Mouse (Mus musculus) kidney, postnatal 10 days (tissue): ENCODE data around the gene Nr2e3.
A peak's percentile ranks its signal among the peaks of the same experiment; 100 is the strongest.
"Not testable (repeated sequence)": the region's sequence is repeated elsewhere in the genome, so short reads cannot be mapped to it uniquely, and the experiment has no call there.

Experiments
- DNase-seq: peaks from one replicate; pipeline ENCODE4 v3.0.0; 2021; ENCODE audit warnings: mixed read lengths

Nr2e3 gene

DNA sequence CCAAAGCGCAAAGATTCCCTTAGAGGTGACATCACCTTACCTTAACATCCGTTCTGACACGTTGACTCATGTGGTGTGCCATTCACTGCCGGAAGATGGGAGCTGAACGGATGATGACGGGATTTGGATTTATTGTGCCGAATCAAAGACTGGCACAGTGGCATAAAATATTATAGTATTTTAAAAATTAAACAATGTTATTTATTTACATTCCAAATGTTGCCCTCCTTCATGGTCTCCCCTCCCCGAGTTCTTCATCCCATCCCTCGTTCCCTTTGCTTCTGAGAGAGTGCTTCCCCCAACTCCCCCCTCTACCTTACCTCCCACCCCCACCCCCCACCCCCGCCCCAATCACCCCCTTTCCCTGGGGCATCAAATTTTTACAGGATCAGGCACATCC lies at the start of gene Nr2e3:
Nr2e3 (minus strand) TSS at position 101 of the 400 bp plus-strand sequence.
- DNase-seq: no peak

DNA sequence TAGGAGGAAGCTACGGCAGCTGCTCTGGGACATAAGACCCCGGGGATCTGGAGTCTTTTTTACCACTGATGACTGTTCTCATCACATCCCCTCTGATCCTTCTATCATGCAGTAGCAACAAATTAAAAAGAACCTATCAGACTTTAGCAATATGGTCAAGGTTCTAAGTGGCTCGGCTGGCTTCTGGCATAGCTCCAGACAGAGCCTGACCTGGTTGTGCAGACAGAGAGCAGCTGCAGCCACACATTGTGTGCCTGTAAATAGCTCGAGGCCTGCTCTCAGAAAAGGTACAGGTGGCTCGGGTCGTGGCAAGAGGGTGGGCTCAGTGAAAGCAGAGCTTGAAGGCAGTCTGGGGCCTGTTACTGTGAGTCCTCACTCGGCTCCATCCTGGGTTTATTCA lies 48.5 kb upstream of the Nr2e3 start:
- peak; percentile 37 for DNase-seq

DNA sequence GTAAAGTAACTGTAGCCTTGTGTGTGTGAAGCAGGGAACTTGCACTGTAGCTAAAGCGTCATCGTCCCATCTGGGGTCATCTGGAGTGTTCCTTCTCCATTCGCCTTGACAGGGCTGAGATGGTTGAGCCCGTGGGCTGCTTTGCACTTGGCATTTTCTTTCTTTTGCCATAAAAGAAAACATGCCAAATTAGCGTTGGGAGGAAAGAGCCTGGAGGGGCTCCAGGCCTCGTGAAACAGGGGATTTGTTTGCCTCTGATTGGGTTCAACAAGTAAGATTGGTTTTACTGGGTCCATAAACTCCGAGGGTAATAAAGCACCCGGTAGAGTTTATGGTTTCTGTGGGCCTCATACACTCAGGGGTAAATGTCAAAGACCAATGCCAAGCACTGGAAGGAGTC lies 41.9 kb upstream of the Nr2e3 start:
- no peak for DNase-seq

DNA sequence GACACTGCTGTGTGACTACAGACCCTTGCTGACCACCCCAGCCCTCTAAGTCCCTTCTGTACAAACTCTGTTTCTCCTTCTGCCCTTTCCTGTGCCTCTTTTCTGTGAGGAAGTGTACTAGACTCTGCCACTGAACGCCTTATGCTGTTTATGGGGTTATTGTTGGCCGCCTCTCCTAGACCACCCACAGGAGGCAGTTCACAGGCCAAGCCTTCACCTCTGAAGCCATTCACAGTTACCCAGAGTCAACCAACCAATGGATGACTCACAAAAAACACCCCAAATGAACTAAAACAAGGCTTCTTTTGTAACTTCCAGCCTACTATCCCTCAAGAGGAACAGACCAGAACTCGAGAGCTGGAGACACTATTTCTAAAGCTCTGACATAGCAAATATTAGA lies 41.0 kb upstream of the Nr2e3 start:
- no peak for DNase-seq

DNA sequence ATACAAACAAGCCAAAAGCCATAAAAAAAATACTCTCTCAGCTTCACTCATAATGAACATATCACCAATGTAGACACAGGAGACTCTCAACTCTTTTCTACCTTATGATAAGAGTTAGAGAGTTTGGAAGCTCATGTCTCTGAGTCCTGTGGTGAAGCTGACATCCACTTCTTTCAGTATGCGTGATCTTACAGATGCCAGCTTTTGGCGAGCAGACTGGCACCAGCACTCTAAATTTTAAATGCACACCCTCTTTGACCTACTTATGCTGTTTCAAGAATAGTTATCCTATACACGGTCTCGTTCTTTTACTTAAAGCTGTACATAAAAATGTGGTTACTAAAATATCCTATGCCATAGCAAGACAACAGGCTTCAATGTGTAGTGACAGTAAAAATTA lies 37.3 kb upstream of the Nr2e3 start:
- no peak for DNase-seq

DNA sequence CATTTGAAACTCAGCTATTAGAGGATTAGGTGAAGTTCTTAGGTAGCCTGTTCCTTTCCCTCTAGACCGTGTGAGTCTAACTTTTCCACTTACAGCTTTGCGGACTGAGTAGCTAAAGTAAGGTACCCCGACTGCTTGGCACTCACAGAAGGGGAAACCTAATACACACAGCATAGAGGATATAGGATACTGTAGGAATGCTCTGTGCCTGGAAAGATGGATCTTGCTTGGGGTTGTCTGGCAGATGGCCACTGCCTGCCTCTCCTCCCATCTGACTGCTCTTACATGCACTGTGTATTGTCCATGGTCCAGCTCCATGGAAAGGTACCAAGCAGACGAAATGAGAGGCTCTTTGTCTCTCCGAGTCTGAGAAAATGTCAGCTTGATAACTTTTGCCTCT lies 30.9 kb upstream of the Nr2e3 start:
- DNase-seq: no peak

DNA sequence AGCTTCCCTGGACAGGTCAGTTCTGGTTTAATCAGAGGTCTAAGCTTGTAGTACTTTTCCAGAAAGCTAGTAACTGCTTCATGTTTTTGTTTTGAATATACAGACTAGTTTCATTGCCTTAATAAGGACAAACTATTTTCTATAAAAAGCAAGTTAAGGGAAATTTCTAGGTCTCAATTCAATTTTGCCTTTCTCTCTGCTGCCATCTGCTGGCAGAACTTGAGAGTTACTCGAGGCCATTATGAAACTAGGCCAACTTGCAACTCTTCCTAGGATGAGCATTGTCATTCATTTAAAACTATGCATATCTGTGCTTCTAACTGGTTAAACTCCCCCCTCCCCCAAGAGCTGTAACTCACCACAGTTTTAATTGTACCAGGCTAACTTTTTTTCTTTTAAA lies 29.4 kb upstream of the Nr2e3 start:
- DNase-seq: peak; percentile 81

DNA sequence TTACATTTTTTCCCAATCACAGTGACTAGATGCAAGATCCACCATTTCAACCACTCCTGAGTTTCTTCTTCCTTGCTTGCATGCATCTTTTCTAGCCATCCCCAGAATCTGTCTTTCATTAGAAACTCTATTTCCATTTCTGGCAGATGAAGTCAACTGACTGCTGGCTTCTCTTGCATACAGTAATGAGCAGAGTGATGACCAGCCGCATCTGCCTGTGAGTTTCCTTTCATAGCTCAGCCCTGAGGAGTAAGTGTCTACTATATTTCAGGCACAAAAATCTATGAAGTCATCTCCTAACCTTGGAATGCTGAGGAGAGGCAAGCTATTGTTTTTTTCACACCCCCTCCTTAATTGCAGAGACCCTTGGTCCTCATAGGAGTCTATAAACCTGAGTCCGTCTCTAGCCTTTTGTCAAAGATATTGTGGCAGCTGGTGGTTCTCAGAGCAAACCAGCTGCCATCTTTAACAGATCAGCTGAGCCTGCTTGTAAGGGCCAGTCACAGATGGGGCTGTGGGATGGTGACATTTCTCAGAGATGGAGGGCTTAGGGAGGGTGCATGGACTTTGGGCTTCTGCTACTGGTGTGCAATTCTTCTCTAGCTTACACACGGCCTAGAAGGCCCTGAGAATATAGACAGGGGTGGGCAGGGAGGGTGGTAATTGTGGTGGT lies 25.6 kb upstream of the Nr2e3 start:
- no peak for DNase-seq

DNA sequence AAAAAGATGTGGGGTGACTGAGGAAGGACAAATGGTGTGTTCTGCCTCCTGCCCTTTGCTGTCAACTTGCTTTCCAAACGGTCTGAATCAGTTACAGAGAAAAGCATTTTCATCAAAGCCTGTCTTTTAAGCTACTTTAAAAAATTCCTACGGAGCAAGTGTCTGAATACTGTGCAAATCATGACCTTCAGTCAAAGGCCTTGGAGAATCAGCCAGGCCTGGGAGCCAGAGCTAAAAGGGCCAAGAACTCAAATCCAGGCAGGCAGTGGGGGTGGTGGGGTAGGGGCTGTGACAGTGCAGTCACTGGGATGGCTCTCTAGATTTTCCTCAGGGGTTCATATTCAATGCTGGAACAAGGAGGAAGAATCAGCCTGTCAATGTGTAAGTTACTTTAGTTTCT lies 20.7 kb upstream of the Nr2e3 start:
- DNase-seq: no peak

DNA sequence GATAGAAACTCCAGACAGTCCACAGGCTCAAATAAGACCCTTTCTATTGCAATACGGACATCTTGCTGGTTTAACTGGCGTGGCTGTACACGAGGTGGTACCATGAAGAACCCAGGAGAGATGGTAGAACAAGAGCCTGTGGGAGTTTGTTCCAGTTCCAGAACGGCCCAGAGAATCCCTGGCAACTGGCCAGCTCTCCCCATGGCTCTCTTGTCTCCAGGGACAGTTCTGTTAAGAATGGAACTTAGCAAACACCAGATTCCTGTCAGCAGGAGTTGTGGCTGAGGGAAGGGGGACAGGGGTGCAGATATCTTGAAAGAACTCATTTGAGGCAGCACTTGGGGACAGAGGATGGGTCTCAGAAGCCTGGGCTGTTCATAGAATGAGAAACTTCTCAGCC lies 10.8 kb upstream of the Nr2e3 start:
- DNase-seq: peak; percentile 50

DNA sequence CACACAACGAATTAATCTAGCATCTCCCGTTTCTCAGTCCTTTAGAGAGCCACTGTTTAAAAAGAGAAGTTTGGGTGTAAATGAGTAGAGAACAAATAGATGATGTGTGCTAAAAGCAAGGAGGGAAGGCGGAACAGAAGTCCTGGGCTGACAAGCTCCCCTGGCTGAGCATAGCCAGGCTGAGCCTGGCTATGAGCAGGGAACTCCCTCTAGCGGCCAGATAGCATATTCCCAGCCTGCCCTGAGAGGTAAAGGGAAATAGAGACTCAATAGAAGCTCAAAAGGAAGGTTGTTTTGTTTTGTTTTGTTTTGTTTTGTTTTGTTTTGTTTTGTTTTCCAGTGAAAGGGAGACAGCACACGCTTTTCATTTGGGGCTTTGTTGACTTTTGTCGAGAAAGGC lies 8.9 kb upstream of the Nr2e3 start:
- DNase-seq: peak; percentile 80

DNA sequence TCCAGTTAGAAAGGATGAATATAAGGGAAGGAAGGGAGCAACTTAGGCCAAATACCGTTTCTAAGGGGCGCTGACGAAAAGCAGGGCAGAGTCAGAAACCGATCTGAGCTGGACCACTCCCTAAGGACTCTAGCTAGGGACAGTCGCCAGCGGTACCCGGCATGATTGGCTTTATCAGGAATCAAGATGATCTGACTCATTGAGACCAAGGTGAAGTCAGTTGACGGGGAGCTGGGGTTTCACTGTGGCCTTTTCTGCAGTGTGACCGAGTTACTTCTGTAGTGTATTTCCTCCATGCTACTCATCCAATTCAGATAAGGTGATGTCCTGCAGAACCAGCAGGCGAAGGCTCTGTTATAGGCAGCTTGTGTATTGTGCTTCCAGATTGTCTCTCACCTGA lies 4.6 kb upstream of the Nr2e3 start:
- DNase-seq: no peak

DNA sequence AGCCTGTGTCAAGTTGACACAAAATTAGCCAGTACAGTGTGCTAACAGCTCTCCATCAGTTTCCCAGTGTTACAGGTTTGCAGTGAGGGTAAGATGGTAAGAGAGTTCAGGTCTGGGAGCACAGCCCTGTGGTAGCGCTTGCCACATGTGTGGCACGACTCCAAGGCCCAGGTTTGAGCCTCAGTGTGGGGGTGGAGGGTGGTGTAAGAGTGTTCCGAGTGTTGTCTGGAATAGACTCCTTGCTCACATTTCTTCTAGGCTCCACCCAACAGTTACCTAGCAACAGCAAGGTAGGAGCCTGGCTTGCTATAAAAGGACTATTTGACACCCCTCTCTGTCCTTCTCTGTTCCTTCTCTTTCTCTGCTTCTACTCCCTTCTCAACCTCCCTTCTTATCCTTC lies 3.9 kb upstream of the Nr2e3 start:
- no peak for DNase-seq

DNA sequence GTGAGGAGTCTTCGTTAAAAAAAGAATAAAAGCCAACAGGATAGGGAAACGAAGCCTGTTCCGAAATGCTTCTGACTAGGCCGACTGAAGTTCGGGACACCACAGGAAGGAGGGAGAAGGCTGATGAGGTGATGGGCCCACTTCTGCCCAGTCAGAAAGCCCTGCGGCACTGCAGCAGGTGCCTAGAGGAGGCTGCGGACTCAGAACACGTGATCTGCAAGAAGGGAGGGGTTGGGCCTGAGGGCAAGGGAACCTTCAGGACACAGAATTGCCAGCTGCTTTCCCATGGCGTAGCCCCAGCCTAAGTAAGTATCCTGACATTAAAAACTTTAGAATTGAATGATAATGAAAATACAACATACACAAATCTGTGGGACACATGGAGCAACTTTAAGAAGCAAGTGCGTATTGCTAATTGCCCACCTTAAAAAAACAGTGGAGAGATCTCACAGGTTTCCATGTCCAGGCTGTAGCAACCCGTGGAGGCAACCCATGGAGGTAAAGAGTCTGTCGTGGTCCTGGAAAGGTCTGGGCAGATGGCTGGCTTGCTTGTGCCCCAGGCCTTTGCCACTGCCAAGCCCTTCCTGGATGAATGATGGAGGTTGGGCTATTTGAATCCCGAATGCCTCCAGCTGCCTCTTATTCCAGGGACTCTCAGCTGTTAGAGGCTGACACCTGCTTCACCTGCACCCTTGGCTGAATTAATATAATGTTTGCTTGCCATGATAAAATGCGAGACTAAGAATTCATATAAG lies 919 bp upstream of the Nr2e3 start:
- no peak for DNase-seq

DNA sequence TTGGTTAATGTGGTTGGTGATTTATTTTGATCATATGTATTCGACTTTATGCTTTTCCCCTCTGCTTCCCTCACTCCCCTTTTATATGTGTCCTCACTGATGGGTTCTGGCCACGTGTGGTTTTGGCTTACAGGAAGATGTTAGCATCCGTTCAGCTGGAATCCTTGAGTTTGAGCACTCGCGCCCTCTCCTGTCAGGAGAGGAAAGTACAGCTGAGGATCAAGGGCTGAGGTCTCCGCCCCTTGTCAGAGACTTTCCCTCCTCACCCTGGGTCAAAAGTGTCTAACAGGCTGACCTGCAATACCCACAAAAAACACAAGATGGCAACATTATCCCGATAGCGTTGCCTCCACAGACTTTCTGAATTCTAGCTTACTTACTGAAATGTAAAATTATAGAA lies 1.2 kb downstream of the Nr2e3 start:
- peak; percentile 89 for DNase-seq

DNA sequence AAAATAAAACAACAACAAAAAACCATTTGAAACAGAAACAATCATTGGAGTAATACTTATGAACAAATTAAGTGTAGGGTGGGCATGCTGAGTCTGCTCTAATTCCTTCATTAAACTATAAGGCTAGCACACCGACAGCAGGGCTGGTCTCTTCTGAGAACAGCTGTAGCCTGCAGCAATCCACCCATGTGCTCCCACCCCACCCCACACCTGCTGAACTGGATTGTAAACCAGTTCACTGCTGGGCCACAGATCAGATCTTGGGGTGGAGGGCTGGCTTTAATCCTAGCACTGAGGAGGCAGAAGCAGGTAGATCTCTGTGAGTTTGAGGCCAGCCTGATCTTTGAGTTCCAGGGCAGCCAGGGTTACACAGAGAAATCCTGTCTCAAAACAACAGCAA lies 2.3 kb downstream of the Nr2e3 start:
- DNase-seq: not testable (repeated sequence)

DNA sequence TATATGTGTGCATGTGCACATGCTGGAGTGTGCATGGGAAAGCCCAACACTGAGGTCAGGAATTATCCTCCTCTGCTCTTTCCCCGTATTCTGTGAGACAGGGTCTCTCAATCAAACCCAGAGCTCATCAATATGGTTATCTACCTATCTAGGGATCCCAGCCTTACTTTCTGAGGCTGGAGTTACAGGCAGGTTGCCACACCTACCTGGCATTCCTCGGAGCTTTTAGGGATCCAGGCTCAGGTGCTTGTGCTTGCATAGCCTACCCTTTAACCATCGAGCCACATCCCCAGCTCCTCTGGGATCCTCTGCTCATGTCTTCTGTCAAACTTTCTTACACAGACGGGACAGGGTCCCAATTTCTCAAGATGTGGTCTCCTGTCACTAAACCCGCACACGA lies 4.0 kb downstream of the Nr2e3 start:
- no peak for DNase-seq

DNA sequence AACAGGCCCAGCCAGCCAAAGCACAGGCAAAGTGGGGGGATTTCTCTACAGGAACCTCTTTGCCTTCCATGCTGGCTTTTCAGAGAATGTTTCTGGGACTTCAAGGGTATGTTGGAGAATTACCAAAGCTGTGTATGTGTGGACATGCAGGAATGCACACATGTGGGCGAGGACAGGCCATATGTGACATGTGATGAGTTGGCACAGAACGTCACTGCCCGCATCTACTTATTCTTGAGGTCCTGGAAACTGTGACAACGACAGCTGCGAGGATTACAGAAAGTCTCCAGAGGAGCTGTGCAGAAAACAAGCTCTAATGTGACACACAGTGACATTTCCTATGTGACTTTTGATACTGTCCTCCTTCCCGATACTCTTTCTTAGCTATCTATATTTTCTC lies 4.8 kb downstream of the Nr2e3 start:
- no peak for DNase-seq

DNA sequence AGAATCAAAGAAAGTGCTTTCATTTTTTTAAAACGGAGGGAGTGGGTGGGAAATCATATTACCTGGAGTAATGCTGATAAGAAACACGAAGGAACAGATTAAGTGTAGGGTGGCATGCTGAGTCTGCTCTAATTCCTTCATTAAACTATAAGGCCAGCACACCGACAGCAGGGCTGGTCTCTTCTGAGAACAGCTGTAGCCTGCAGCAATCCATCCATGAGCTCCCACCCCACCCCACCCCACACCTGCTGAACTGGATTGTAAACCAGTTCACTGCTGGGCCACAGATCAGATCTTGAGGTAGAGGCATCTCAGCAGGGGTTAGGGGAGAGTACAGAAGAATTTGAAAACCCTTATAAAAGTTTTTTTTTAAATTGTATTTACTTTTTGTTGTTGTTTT lies 5.3 kb downstream of the Nr2e3 start:
- DNase-seq: no peak

DNA sequence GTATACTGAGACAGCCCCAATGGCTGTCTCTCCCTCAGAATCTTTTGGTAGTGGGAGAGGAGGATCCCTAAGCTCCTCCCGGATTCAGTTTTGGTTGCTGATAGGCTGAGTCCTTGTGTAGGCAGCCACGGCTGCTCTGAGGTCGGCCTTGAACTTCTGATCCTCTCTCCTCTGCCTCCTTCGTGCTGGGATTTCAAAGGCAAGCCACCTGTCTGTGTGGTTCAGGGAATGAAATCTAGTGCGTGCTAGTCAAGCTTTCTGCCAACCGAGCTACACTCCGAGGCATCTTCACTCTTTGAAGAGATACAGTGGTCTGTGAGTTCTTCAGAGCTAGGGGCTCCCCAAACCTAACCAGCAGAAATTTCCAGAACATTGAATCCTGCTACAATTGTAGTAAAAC lies 6.9 kb downstream of the Nr2e3 start:
- DNase-seq: no peak

DNA sequence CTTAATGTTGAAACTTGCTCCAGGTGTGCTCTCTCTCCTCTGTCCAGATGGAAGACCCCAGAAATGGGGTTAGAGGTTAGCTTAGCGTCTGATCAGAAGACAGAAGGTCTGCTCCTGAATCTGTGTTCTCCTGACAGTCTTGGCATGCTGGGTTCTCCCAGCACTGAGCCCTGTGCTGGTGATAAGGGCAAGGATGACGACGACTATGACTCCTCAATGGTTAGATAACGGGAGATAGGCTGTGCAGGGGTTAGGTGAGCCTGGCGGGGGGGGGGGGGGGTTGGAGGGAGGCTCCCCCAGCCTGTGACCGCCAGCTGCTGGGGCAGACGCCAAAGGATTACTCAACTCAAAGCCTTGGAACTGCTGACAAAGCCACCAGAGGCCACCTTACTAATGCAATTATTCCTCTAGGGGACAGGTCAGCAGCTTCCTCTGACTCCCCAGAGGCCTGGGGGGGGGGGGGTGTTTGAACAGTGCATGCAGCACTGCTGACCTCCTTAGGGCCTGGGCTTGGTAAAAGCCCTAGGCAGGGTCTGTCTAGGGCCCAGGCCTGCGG lies 7.9 kb downstream of the Nr2e3 start:
- DNase-seq: no peak

DNA sequence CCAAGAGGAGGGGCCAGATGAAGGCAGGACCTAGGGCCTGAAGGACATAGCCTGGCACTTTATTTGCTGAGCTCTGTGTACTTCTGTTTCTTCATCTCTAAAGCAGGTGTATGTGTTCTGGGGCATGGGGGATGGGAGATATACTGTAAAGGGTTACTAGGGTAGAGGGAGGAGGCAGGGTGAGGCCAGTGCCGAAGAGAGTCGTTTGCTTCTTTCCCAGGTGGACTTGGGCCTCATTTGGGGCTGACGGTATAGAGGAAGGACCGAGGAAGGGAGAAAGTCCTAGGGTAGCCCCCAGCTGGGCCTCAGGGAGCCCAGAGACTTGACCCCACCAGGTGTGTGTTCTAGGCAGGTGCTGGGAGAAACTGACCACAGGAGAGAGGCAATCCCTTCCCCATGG lies 8.5 kb downstream of the Nr2e3 start:
- no peak for DNase-seq

DNA sequence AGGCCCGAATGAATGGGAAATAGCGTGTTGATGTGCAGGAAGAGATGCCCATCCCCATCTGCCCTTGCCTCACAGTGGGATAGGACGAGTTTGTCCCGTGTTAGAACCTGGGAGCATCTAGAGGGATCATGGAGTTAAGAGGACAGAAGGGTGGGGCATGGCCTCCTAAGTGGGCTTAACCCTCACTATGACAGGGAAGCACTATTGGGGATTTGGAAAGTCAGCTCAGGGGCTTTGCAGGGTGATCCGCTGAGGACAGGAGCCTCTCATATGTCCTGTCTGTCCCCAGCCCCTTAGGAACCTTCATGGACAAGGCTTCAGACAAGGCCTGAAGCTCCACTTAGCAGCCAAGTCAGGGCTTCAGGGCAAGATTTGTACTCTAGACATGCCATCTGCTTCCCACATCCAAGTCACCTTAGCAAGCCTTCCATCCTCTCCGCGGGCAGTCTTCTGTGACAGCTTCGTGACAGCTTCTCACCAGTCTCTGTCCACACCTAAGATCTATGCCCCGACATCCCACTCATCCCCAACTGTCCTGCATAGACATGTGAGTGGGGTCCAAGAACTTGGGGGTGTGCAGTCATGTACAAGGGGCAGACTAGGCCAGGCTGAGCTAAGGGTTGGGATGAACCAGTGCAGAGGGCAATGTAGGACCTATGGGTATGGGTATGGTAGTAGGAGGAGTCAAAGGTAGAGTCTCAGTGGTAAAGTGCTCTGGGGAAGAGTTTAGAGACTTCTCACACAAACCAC lies 9.3 kb downstream of the Nr2e3 start:
- no peak for DNase-seq

DNA sequence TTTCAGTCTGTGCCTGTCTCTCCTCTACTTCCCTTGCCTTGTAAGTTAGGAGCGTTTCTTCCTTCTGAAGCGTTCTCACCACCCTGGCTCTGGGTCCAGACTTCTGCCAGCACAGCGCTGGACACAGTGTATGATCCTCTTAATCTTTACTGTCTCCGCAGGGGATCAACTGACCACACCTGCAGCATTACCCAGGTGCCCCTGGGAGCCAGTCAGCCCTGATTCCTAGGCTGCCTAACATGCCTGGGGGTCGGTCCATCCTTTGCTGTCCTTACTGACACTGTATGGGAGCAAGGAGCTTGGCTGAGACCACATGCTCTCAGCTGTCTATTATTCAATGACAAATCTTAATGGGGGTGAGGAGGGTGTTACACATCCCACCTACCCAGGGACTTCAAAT lies 10.5 kb downstream of the Nr2e3 start:
- peak; percentile 3 for DNase-seq
